Mouse (Mus musculus): ENCODE data around the gene Plgrkt.

DNA sequence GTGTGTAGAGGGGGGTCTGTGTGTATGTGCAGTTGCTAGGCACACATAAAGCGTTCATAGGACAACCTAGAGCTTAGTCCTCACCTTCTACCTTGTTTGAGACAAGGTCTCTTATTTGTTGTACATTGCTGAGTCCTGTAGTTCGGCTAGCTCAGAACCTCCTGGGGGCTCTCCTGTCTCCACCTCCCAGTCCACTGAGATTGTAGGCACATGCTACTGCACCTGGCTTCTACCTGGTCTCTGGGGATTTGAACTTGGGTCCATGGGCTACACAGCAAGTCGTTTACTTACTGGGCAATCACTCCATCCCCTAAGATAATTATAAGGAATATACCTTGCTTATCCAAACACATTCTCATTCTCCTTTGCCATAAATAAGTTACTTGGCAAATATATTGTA, 5.4 kb upstream of the Plgrkt start:
- TF ChIP-seq EP300 (IDR thresholded peaks at IDR 0.05; ENCODE audit: low read depth), result no peak
- no peak for TF ChIP-seq CTCF (IDR thresholded peaks at IDR 0.05; ENCODE audit: low read depth)

Data from heart, postnatal 0 days (tissue).